Mouse (Mus musculus) T-cell, adult 2 months (primary cell): ENCODE measurements around the gene Ghr.

ENCODE experiments used
- DNase-seq: peaks from one replicate; pipeline ENCODE4 v3.0.0; 2022; ENCODE audit warnings: low spot score

The Ghr gene

GRCm38 (mm10) chr15:3381413-3381812 is 201.9 kb downstream of the Ghr start:
- DNase-seq, result no peak

- DNase-seq, result no peak
These were observed 214.9 kb downstream of the Ghr start for GRCm38 (mm10) chr15:3368261-3368832.

- no peak for DNase-seq
These were observed 227.1 kb downstream of the Ghr start for GRCm38 (mm10) chr15:3356073-3356766.

DNA sequence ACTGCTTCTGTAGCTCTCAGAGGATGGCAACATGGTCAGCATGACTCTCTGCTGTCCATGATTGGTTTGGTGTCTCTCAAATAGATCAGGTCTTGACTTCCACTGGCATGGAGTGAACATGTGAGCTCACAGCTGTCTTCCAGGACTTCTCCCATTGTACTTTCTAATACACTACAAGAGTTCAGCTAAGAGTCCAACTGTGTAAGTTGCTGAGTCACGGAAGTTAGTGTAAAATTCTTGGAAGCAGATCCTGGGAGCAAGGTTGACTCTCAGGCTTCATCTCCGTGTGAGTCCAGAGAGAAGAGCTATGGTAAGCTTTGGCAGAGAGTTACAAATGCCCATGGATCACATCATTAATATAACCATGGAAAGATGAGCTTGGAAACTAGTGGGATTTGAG is 229.6 kb downstream of the Ghr start:
- DNase-seq, result no peak

- DNase-seq, result no peak
These were observed 233.8 kb downstream of the Ghr start for GRCm38 (mm10) chr15:3349306-3350064.

- no peak for DNase-seq
These were observed 236.6 kb downstream of the Ghr start for GRCm38 (mm10) chr15:3346682-3347081.

DNA sequence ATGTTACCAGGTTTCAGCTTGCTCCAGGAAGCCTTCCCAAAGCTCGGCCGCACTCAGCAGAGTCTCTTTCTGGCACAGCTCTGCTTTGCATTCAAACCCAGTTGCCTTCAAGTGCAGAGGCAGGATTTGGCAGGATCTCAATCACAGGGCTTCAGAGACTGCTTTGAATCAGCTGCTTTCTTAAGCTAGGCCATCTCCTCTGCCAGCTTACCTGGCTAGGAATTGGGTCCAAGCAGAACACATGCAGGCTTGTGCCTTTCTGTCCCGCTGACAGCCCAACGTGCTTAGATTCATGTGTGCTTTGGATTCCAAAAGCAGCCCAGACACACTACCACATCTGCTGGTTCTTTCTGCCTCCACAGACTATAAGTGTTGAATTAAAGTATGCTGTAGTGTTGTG is 238.7 kb downstream of the Ghr start:
- DNase-seq, result no peak

DNA sequence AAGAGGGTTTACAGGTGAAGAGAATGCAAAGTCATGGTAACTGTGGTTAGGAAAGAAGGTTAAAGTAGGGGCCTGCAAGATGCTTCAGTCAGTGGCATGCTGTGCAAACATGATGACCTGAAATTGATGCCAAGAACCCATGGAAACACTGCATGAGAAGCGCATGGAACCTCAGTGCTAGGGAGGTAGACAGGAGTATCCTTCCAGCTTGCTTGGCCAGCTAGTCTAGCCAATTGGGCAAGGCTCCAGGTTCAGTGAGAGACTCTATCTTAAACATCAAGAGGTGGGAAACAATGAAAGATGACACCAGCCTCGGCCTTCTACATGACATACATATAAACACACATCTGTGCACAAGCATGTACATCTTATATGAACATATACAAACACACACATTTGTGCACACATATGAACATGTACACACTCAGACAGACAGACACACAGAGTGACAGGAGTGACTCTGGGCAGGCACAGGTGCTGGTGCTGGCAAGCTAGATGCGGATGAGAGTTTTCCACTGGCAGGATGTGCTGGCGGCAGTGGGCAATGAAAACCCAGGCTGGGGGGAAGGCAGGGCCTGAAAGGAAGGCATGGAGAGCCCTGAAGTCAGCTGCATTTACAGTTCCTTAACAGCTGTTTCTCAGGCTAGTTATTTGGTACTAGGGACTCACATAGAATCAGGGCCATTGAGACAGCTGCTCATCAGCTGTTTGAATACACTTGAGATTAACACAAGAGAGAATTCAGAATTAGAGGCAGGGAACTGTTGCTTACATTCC is 241.3 kb downstream of the Ghr start:
- DNase-seq, result no peak

DNA sequence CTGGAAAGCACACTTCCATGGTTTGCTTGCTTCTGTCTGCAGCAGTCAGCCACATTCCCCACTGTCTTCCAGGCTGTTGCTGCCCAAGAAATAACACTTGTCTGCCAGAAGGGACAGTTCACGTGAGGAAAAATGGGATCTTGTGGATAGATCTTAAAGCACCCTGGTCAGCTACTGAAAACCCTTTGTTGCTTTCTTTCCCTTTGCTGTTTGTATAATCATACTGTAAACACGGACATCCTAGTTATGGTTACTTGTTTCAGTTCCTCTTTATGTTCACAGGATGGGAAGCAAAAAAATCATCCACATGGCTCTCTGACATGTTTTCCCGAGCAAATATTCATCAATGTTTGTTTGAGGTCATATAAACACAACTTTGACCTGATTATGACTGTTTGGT is 243.4 kb downstream of the Ghr start:
- DNase-seq, result no peak

GRCm38 (mm10) chr15:3332517-3332916 is 250.8 kb downstream of the Ghr start:
- no peak for DNase-seq

DNA sequence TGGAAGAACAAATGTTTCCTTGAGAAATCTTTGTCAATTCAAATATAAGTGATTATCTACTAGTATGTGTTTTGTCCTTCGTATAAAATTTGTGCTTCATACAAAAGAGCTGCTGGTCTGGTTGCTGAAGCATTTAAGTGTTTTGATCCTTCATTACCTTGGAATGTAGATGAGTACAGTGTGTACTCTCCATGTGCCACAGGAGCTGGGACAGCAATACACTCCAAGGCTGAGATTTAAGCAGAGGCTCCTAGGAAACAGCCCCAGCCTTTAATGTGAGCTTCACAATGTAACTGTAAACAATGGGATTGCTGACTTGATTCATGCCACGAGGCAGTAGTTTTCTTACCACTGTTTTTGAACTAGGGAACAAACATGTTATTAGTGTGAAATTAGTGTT is 251.5 kb downstream of the Ghr start:
- DNase-seq, result no peak

DNA sequence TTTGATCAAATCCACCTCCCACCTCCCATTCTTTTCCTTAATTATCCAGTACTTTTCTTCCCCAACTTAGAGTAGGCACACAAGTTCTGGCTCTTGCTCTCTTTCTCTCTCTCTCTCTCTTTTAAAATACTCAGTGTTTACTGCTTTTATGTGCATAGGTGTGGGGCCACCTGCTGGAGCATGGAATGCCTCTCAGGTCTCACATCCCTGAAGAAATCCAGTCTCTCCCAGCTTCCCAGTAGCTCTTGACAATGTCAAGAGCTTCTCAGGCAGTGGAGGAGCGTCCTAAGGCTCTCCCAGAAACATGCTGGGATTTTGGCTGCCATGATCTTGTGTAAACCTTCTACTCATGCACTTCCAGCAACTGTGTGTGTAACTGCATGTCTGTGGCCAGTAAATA is 253.0 kb downstream of the Ghr start:
- DNase-seq, result no peak

GRCm38 (mm10) chr15:3323041-3323440 is 260.3 kb downstream of the Ghr start:
- DNase-seq, result no peak

DNA sequence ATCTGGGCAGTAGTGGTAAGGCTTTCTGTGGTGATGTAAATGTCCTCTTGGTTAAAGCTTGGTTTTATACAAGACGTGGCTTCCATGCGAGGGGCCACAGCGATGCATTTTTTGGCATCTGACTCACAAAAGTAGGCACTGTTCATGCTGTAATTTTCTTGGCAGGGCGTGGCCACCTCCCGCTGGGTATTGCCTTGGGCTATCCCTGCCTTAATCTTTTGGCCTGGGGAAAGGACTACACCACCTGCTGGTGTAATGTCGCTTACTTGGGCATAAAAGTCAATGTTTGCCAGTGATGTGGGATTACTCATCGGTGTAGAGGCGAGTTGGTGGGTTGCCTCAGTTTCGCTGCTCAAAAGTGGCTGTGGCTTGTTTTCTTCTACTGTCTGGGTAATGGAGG is 263.4 kb downstream of the Ghr start:
- no peak for DNase-seq

GRCm38 (mm10) chr15:3316617-3317016 is 266.7 kb downstream of the Ghr start:
- DNase-seq, result no peak

GRCm38 (mm10) chr15:3312937-3313336 is 270.4 kb downstream of the Ghr start:
- DNase-seq, result no peak

GRCm38 (mm10) chr15:3309856-3310255 is 273.4 kb downstream of the Ghr start:
- DNase-seq, result peak; percentile 32

DNA sequence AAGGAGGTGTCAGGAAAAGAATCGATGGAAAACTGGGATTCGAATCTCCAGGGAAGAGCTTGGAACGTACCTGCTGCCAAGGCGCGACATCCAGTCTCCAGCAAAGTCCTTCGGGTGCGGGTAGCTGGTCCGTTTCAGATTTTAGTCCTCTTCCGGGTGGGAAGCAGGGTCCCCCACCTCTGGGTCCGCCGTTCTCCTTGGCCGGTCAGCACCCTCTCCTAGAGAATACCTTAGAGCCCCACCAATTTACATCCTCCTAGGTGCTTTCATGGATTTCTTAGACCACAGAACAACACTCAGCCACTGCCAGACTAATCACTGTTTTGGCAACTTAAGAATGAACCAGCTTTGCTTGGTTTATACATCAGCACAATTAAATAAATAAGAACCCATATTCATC is 279.9 kb downstream of the Ghr start, which contains the start of gene Ccdc152:
Gene Ccdc152, minus strand, starts transcription at position 101 of the 400 bp plus-strand sequence.
- no peak for DNase-seq

DNA sequence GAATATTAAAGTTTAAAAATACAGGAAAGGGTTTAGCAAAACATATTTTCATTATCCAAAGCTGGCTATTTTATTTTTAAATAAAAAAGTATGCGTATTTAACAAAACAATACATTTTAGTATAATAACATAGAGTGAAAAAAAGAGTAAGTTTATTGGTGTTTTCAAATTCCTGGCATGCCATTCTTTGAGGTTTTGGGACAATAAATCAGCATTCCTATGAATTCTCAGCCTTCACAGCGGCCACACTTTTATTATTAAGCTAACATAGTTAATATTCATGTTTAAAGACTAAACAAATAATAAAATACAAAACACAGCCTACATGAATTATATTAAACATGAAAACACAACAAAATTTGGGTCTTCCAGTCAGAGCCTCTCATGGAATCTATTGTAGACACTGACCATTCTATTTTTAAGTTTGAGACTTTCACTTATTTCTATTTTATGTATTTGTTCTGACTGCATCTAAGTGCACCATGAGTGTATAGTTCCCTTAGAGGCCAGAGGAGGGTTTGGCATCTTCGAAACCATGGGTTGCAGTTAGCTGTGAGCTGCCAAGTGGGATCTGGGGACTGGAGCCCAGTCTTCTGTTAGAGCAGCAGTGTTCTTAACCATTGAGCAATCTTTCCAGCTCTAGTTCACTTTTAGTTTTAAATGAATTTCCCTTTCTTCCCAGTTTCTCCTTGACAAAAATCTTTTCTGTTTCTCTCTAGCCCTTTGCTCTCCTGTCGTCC is 282.8 kb downstream of the Ghr start:
- DNase-seq, result no peak

DNA sequence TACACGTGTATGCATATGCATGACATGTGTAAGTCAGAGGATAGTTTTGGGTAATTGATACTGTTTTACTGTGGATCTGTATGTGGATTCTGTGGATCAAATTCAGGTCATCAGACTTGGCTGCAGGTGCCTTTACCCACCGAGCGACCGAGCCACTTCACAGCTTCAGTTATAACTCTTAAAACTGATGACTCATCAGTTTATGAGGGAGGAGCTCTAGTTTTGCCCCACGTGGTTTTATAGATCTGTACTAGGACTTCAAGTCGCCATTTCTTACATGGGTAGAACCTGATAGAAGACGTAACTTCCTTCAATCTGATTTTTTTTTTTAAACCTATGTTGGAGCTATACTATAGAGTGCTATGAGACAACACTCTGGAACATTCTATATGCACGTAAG is 285.7 kb downstream of the Ghr start:
- no peak for DNase-seq

DNA sequence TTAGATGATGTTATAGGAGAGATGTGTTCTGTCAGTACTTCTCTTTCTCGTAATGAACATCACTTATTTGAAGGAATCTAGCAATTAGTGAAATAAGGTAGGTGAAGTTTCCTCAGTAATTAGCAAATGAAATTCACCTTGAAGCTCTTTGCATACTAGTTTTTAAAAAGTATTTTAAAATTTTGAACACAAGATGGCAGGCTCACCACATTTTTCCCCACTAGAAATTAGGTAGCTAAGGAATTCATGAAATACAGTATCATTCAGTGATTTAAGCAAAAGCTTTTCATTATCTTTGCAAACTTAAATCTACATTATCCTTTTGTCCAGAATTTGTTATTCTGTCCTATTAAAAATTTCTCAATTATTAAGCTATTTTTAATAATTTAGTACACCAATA is 287.3 kb downstream of the Ghr start:
- no peak for DNase-seq

DNA sequence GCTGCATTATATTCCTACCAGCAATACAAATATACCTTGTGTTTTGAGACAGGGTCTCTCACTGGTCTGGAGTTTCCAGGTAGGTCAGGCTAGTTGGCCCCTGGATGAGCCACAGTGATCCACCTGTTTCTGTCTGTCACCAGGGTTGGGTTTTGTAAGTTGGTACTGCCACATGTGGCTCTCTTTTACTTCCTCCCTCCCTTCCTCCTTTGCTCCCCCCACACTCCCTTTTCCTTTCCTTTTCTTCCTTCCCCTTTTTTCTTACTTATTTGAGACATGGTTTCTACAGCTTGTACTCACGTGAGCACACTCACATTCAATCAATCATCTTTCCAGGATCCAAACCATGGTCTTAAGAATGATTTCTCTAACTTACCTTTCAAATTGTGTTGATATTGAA is 289.8 kb downstream of the Ghr start:
- DNase-seq, result no peak
